Mouse (Mus musculus): ENCODE data around the gene Smagp. TPM values are rescaled to one million over a fixed set of nuclear protein-coding genes. Genes with fewer than 3 reads are reported as not detected.
A peak's percentile ranks its signal among the peaks of the same experiment; 100 is the strongest.
"Not testable (repeated sequence)": the region's sequence is repeated elsewhere in the genome, so short reads cannot be mapped to it uniquely, and the experiment has no call there.

Gene Smagp
- polyA plus RNA-seq, 1 experiment from 2014 or later: 92.0 TPM

DNA sequence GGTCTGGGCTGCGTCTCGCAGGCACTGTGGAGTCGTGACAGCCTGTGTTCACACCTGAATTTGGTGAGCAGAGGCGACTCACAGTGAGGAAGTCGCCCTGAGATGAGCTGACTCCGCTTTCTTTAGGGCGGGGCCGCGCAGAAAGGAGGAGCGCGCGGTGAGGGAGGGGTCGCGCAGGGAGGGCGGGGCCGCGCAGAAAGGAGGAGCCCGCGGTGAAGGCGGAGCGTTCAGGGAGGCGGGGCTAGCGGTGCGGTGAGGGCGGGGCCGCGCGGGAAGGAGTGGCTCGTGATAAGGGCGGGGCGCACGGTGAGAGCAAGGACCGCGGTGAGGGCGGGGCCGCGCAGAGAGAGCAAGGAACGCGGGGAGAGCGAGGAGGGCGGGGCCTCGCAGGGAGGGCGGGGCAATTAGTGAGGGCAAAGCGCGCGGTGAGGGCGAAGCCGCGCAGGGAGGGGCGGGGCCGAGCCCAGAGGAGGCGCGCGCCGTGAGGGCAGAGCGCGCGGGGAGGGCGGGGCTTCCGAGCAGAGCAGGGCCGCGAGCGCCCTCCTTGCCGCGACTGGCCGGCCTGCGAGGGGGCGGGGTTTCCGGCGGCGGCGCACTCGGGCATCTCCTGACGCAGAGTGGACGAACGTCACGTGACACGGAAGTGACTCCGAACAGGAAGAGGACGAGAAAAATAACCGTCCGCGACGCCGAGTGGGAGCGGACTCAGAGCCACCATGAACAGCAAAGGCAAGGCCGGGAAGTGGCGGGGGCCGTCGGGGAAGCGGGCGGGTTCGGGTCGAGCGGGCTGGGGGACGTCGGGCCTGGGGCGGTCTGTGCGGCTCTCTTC lies 21.5 kb downstream of the Smagp start, which contains the start of gene Dazap2:
TSS of gene Dazap2 (plus strand) at position 354 of the 829 bp plus-strand sequence.
- Histone ChIP-seq H3K4me3 (replicated peaks; ENCODE audit: low read depth, low read length) (peak within 1 kb of the TSS; percentile 85), H3K9me3 (replicated peaks; ENCODE audit: low read length) (no peaks in the 10 kb centered on the region), H3K36me3 (ENCODE audit: insufficient read depth, low read length) (peaks cover 21% of the 10 kb centered on the region), H3K4me2 (ENCODE audit: low read length) (peak within 1 kb of the TSS; percentile 74), H3K27ac (peak within 1 kb of the TSS; percentile 100), H3K27me3 (ENCODE audit: insufficient read depth, low read length) (no peaks in the 10 kb centered on the region), H3K9ac (ENCODE audit: low read depth, low read length) (peak within 1 kb of the TSS; percentile 93), H3K4me1 (replicated peaks; ENCODE audit: insufficient read depth, low read length) (peaks cover 8% of the 10 kb centered on the region; the same call in 1 of the 2 replicates)
- DNase-seq (ENCODE audit: low spot score): peak; percentile 99
- TF ChIP-seq CTCF (IDR thresholded peaks at IDR 0.05; ENCODE audit: low read depth): peak; percentile 34; the same call in 1 of the 2 replicates
- peak; percentile 89 for ATAC-seq (replicated peaks; ENCODE audit: low FRiP score, low read depth)
- 1% methylated on average over 82 of the region's 99 CpGs for WGBS

DNA sequence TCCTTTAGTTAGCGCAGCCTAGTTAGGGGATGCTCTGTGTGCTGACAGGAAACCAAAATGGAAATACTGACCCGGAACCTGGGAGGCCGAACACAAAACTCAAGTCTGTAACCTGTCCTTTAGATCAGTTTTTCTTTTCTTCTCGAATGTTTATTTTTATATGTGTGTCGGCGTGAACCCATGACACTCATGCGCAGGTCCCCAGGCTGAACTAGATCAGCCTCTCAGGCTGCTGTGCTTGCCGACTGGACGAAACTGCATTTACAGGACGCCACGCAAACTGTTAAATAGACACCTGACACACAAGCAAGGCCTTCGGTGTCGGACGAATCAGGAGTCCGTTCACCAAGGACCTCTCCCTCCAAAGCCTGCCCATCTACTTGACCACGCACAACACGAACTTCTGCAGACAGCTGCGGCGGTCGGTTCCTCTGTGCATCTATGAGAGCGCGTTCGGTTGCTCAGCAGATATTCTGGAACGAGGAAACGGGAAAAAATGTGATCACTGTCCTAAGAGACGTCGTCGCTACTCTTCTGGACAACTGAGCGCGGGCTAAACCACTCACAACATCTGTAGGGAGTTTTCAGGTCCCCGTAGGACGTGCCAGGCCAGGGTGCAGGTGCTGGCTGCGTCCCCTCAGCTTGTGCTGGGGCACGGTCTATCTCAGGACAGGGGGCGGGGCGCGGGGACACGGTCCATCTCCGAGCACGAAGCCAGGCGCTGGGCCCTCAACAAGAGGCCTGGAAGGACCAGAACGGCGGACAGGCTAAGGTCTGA lies 22.3 kb downstream of the Smagp start:
- 9% methylated on average over 43 of the region's 43 CpGs for WGBS
- TF ChIP-seq CTCF (IDR thresholded peaks at IDR 0.05; ENCODE audit: low read depth): peak; percentile 19; the same call in 1 of the 2 replicates
- Histone ChIP-seq H3K4me3 (replicated peaks; ENCODE audit: low read depth, low read length) (peak overlapping the region; percentile 85), H3K36me3 (ENCODE audit: insufficient read depth, low read length) (peaks cover 14% of the 10 kb centered on the region), H3K27ac (peak overlapping the region; percentile 75), H3K4me2 (ENCODE audit: low read length) (peak overlapping the region; percentile 67), H3K4me1 (replicated peaks; ENCODE audit: insufficient read depth, low read length) (peaks cover 8% of the 10 kb centered on the region; the same call in 1 of the 2 replicates), H3K9ac (ENCODE audit: low read depth, low read length) (peak overlapping the region; percentile 43), H3K9me3 (replicated peaks; ENCODE audit: low read length) (no peaks in the 10 kb centered on the region), H3K27me3 (ENCODE audit: insufficient read depth, low read length) (no peaks in the 10 kb centered on the region)
- DNase-seq (ENCODE audit: low spot score): no peak
- no peak; the same call in 1 of the 2 replicates for ATAC-seq (replicated peaks; ENCODE audit: low FRiP score, low read depth)

DNA sequence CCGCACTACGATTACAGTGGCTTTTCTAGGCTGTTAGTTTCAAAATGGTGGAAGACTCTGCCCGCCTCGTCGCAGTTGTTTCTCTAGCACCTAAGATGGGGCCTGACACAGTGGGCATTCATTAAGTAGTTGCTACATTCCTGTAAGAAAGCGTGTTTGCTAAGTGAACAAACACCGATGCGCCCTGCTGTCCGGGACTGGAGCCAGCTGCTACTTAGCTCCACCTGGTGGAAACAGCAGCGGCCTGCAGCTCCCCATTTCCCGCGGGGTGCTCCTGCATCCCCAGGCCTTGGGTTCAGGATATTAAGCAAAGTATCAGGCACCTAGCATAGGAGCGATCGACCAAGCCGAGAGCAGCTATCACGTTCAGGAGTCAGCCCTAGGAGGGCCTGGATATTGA lies 23.2 kb downstream of the Smagp start:
- peak; percentile 94 for TF ChIP-seq CTCF (IDR thresholded peaks at IDR 0.05; ENCODE audit: low read depth)
- Histone ChIP-seq H3K4me3 (replicated peaks; ENCODE audit: low read depth, low read length) (no peak overlapping the region), H3K9me3 (replicated peaks; ENCODE audit: low read length) (no peaks in the 10 kb centered on the region), H3K9ac (ENCODE audit: low read depth, low read length) (no peak overlapping the region), H3K4me1 (replicated peaks; ENCODE audit: insufficient read depth, low read length) (peaks cover 8% of the 10 kb centered on the region; the same call in 1 of the 2 replicates), H3K36me3 (ENCODE audit: insufficient read depth, low read length) (peaks cover 12% of the 10 kb centered on the region), H3K4me2 (ENCODE audit: low read length) (peak overlapping the region; percentile 34; the same call in 1 of the 2 replicates), H3K27me3 (ENCODE audit: insufficient read depth, low read length) (no peaks in the 10 kb centered on the region), H3K27ac (no peak overlapping the region)
- DNase-seq (ENCODE audit: low spot score) (peak; percentile 90), ATAC-seq (replicated peaks; ENCODE audit: low FRiP score, low read depth) (no peak)
- 7% methylated on average over 16 of the region's 16 CpGs for WGBS

DNA sequence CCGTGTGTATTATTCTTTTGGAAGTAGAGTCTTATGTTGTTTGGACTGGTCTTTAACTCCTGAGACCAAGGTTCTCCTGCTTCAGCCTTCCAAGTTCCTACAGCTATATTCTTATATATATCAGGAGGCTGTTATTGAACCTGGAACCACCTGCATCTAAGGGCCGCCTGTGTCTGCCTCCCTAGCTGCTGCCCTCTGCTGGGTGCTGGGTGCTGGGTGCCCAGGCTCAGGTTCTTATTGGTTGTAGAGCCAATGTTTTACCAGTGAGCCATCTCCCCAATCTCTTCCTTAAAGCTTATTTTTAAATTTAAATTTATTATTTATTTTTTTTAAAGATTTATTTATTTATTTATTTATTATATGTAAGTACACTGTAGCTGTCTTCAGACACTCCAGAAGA lies 24.3 kb downstream of the Smagp start:
- ATAC-seq (replicated peaks; ENCODE audit: low FRiP score, low read depth) (no peak), DNase-seq (ENCODE audit: low spot score) (no peak)
- H3K4me3 ChIP-seq (replicated peaks; ENCODE audit: low read depth, low read length): no peak overlapping the region
- peak; percentile 58 for TF ChIP-seq CTCF (IDR thresholded peaks at IDR 0.05; ENCODE audit: low read depth)
- H3K36me3 ChIP-seq (ENCODE audit: insufficient read depth, low read length): 0 out of 2 replicates have a peak, but pooled peaks cover under 1% of the 10 kb centered on the region
- 71% methylated on average over 2 of the region's 2 CpGs for WGBS
- no peak overlapping the region for H3K4me2 ChIP-seq (ENCODE audit: low read length)
- H3K4me1 ChIP-seq (replicated peaks; ENCODE audit: insufficient read depth, low read length): peaks cover 8% of the 10 kb centered on the region; the same call in 1 of the 2 replicates
- H3K9ac ChIP-seq (ENCODE audit: low read depth, low read length): no peak overlapping the region
- no peaks in the 10 kb centered on the region for H3K9me3 ChIP-seq (replicated peaks; ENCODE audit: low read length)
- no peak overlapping the region for H3K27ac ChIP-seq
- H3K27me3 ChIP-seq (ENCODE audit: insufficient read depth, low read length): no peaks in the 10 kb centered on the region

DNA sequence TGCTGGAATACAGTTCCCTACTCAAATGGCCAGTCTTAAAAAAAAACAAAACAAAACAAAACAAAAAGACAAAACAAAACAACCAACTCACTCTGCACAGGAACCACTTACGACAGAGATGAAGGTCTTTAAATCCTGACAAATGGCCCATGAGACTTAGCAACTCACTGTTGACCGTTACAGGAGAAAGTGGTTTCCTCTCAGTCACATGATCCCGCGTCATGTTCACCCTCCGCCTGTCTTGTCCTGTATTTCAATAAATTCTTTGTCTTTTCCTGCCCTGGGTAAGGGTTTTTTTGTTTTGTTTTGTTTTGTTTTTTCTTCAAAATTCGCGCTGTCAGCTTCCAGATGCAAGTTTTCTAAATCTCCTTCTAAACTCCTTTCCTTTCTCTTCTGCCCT lies 24.8 kb downstream of the Smagp start:
- no peaks in the 10 kb centered on the region for H3K9me3 ChIP-seq (replicated peaks; ENCODE audit: low read length)
- no peak overlapping the region for H3K9ac ChIP-seq (ENCODE audit: low read depth, low read length)
- no peaks in the 10 kb centered on the region for H3K27me3 ChIP-seq (ENCODE audit: insufficient read depth, low read length)
- H3K4me2 ChIP-seq (ENCODE audit: low read length): no peak overlapping the region
- H3K4me3 ChIP-seq (replicated peaks; ENCODE audit: low read depth, low read length): no peak overlapping the region
- no peaks in the 10 kb centered on the region for H3K36me3 ChIP-seq (ENCODE audit: insufficient read depth, low read length)
- 70% methylated on average over 7 of the region's 7 CpGs for WGBS
- H3K4me1 ChIP-seq (replicated peaks; ENCODE audit: insufficient read depth, low read length): peaks cover 8% of the 10 kb centered on the region; the same call in 1 of the 2 replicates
- ATAC-seq (replicated peaks; ENCODE audit: low FRiP score, low read depth) (no peak), DNase-seq (ENCODE audit: low spot score) (no peak)
- no peak overlapping the region for H3K27ac ChIP-seq
- TF ChIP-seq CTCF (IDR thresholded peaks at IDR 0.05; ENCODE audit: low read depth): no peak

DNA sequence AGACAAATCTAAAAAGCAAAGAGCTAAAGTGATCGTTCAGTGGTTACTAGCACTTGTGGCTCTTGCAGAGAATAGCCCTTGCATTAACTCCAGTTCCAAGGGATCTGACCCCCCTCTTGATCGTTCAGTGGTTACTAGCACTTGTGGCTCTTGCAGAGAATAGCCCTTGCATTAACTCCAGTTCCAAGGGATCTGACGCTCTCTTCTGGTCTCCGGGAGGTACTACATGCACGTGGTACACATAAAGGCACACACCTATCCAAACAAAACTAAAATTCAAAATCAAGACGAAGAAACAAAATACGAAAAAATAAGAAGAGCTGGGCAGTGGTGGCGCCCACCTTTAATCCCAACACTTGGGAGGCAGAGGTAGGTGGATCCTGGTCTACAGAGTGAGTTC lies 30.1 kb downstream of the Smagp start:
- H3K9me3 ChIP-seq (replicated peaks; ENCODE audit: low read length); DNase-seq (ENCODE audit: low spot score); H3K27me3 ChIP-seq (ENCODE audit: insufficient read depth, low read length); ATAC-seq (replicated peaks; ENCODE audit: low FRiP score, low read depth); H3K4me2 ChIP-seq (ENCODE audit: low read length); H3K9ac ChIP-seq (ENCODE audit: low read depth, low read length); H3K27ac ChIP-seq; H3K4me3 ChIP-seq (replicated peaks; ENCODE audit: low read depth, low read length); H3K36me3 ChIP-seq (ENCODE audit: insufficient read depth, low read length); H3K4me1 ChIP-seq (replicated peaks; ENCODE audit: insufficient read depth, low read length): not testable (repeated sequence)
- peak; percentile 39 for TF ChIP-seq CTCF (IDR thresholded peaks at IDR 0.05; ENCODE audit: low read depth)
- WGBS: 93% methylated on average over 8 of the region's 8 CpGs

Data from kidney, postnatal 0 days (tissue).